Mouse (Mus musculus): ENCODE measurements around the gene Hpcal4. TPM values are rescaled to one million over a fixed set of nuclear protein-coding genes. Genes with fewer than 3 reads are reported as not detected.

The Hpcal4 gene
- polyA plus RNA-seq, 1 experiment from 2014 or later: 43.0 TPM

DNA sequence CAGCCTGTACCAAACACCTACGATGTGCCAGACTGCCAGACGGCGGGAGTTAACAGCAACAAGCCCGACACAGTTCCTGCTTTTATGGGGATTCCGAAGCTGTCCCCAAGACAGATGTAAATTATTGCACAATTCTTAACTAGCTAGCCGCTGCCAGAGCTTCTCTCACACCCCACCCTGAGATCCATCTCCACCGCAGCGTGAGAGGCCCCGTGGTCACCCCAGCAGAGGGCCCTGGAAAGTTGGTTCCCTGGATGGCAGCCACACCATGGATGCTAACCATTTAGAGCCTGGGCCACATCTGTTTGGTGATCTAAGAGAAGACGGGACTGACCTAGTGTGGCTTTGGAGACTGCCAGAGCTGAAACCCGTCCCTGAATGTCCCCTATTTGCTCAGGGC, 46.1 kb downstream of the Hpcal4 start:
- Histone ChIP-seq H3K36me3 (ENCODE audit: control insufficient read depth, insufficient read depth, low read length) (no peaks in the 10 kb centered on the region), H3K27me3 (ENCODE audit: control insufficient read depth, insufficient read depth, low read length) (peaks cover 11% of the 10 kb centered on the region), H3K4me1 (ENCODE audit: control insufficient read depth, insufficient read depth, low read length) (0 out of 2 replicates have a peak, but pooled peaks cover 5% of the 10 kb centered on the region), H3K27ac (ENCODE audit: low read depth, low read length) (no peak overlapping the region), H3K9me3 (ENCODE audit: control insufficient read depth, low read length) (no peaks in the 10 kb centered on the region), H3K9ac (replicated peaks; ENCODE audit: low read depth, low read length) (no peak overlapping the region), H3K4me2 (ENCODE audit: low read depth, low read length) (no peak overlapping the region), H3K4me3 (ENCODE audit: low read depth, low read length) (no peak overlapping the region)
- no peak for ATAC-seq (ENCODE audit: low read depth)
- WGBS: 55% methylated on average over 11 of the region's 11 CpGs

GRCm38 (mm10) chr4:123232841-123233240, 49.8 kb downstream of the Hpcal4 start:
- H3K27ac ChIP-seq (ENCODE audit: low read depth, low read length): no peak overlapping the region
- 0 out of 2 replicates have a peak, but pooled peaks cover 4% of the 10 kb centered on the region for H3K4me1 ChIP-seq (ENCODE audit: control insufficient read depth, insufficient read depth, low read length)
- no peak overlapping the region for H3K9ac ChIP-seq (replicated peaks; ENCODE audit: low read depth, low read length)
- no peaks in the 10 kb centered on the region for H3K9me3 ChIP-seq (ENCODE audit: control insufficient read depth, low read length)
- no peaks in the 10 kb centered on the region for H3K36me3 ChIP-seq (ENCODE audit: control insufficient read depth, insufficient read depth, low read length)
- ATAC-seq (ENCODE audit: low read depth): no peak
- peaks cover 11% of the 10 kb centered on the region for H3K27me3 ChIP-seq (ENCODE audit: control insufficient read depth, insufficient read depth, low read length)
- no peak overlapping the region for H3K4me3 ChIP-seq (ENCODE audit: low read depth, low read length)
- H3K4me2 ChIP-seq (ENCODE audit: low read depth, low read length): no peak overlapping the region
- 84% methylated on average over 3 of the region's 3 CpGs for WGBS

- H3K9me3 ChIP-seq (ENCODE audit: control insufficient read depth, low read length): no peaks in the 10 kb centered on the region
- peak; percentile 56; the same call in 1 of the 2 replicates for ATAC-seq (ENCODE audit: low read depth)
Observed at GRCm38 (mm10) chr4:123233492-123234084, 50.6 kb downstream of the Hpcal4 start, which contains the start of gene Heyl. Heyl (plus strand) TSS chr4:123233556.

DNA sequence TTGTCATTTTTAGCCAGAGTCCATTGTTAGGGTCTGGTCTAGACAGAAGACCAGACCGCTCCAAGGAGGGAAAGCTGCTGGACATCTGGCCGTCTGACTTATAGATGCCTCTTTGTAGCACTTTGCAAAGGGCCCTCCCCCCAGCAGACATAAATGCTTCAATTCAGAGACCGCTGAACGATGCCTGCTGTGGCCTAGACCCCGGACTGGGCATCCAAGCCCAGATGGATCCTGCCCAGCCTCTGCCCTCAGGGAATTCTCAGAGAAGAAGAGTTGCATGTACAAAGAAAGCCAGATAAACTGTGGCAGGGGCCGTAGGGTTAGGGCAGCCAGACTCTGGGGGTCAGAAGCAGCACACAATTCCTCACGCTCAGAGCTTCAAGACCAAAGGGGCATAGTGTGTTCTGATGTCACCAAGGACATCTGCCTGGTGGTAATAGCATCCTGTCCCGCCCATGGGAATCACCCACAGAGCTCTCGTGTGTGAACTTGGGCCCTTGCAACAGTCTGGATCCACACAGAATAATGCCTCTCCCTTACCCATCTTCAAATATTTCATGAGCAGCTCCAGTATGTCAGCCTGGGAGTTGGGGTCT, 52.9 kb downstream of the Hpcal4 start:
- Histone ChIP-seq H3K9ac (replicated peaks; ENCODE audit: low read depth, low read length) (no peak overlapping the region), H3K9me3 (ENCODE audit: control insufficient read depth, low read length) (no peaks in the 10 kb centered on the region), H3K36me3 (ENCODE audit: control insufficient read depth, insufficient read depth, low read length) (no peaks in the 10 kb centered on the region), H3K4me3 (ENCODE audit: low read depth, low read length) (no peak overlapping the region), H3K4me1 (ENCODE audit: control insufficient read depth, insufficient read depth, low read length) (0 out of 2 replicates have a peak, but pooled peaks cover 9% of the 10 kb centered on the region), H3K4me2 (ENCODE audit: low read depth, low read length) (no peak overlapping the region), H3K27me3 (ENCODE audit: control insufficient read depth, insufficient read depth, low read length) (peaks cover 16% of the 10 kb centered on the region), H3K27ac (ENCODE audit: low read depth, low read length) (no peak overlapping the region)
- 38% methylated on average over 9 of the region's 9 CpGs for WGBS
- no peak for ATAC-seq (ENCODE audit: low read depth)

More at GRCm38 (mm10) chr4:123233492-123234084, 50.6 kb downstream of the Hpcal4 start, which contains the start of gene Heyl:
- Histone ChIP-seq H3K36me3 (ENCODE audit: control insufficient read depth, insufficient read depth, low read length) (no peaks in the 10 kb centered on the region), H3K4me1 (ENCODE audit: control insufficient read depth, insufficient read depth, low read length) (0 out of 2 replicates have a peak, but pooled peaks cover 3% of the 10 kb centered on the region), H3K27me3 (ENCODE audit: control insufficient read depth, insufficient read depth, low read length) (peaks cover 11% of the 10 kb centered on the region), H3K4me2 (ENCODE audit: low read depth, low read length) (peak within 1 kb of the TSS; percentile 48), H3K9ac (replicated peaks; ENCODE audit: low read depth, low read length) (peak within 1 kb of the TSS; percentile 39), H3K4me3 (ENCODE audit: low read depth, low read length) (peak within 1 kb of the TSS; percentile 26; the same call in 1 of the 2 replicates), H3K27ac (ENCODE audit: low read depth, low read length) (no peak within 1 kb of the TSS)
- WGBS: 3% methylated on average over 52 of the region's 52 CpGs

GRCm38 (mm10) chr4:123236431-123237031, 53.5 kb downstream of the Hpcal4 start:
- Histone ChIP-seq H3K4me2 (ENCODE audit: low read depth, low read length) (no peak overlapping the region), H3K36me3 (ENCODE audit: control insufficient read depth, insufficient read depth, low read length) (no peaks in the 10 kb centered on the region), H3K27ac (ENCODE audit: low read depth, low read length) (no peak overlapping the region), H3K9ac (replicated peaks; ENCODE audit: low read depth, low read length) (no peak overlapping the region), H3K4me3 (ENCODE audit: low read depth, low read length) (no peak overlapping the region), H3K4me1 (ENCODE audit: control insufficient read depth, insufficient read depth, low read length) (0 out of 2 replicates have a peak, but pooled peaks cover 9% of the 10 kb centered on the region), H3K27me3 (ENCODE audit: control insufficient read depth, insufficient read depth, low read length) (peaks cover 16% of the 10 kb centered on the region), H3K9me3 (ENCODE audit: control insufficient read depth, low read length) (no peaks in the 10 kb centered on the region)
- ATAC-seq (ENCODE audit: low read depth): no peak
- WGBS: 81% methylated on average over 13 of the region's 13 CpGs

GRCm38 (mm10) chr4:123237386-123238266, 54.6 kb downstream of the Hpcal4 start:
- 65% methylated on average over 6 of the region's 6 CpGs for WGBS
- Histone ChIP-seq H3K36me3 (ENCODE audit: control insufficient read depth, insufficient read depth, low read length) (no peaks in the 10 kb centered on the region), H3K4me3 (ENCODE audit: low read depth, low read length) (no peak overlapping the region), H3K9me3 (ENCODE audit: control insufficient read depth, low read length) (no peaks in the 10 kb centered on the region), H3K4me2 (ENCODE audit: low read depth, low read length) (no peak overlapping the region), H3K27me3 (ENCODE audit: control insufficient read depth, insufficient read depth, low read length) (peaks cover 13% of the 10 kb centered on the region; the same call in 1 of the 2 replicates), H3K4me1 (ENCODE audit: control insufficient read depth, insufficient read depth, low read length) (0 out of 2 replicates have a peak, but pooled peaks cover 9% of the 10 kb centered on the region), H3K27ac (ENCODE audit: low read depth, low read length) (no peak overlapping the region), H3K9ac (replicated peaks; ENCODE audit: low read depth, low read length) (no peak overlapping the region)
- ATAC-seq (ENCODE audit: low read depth): no peak

DNA sequence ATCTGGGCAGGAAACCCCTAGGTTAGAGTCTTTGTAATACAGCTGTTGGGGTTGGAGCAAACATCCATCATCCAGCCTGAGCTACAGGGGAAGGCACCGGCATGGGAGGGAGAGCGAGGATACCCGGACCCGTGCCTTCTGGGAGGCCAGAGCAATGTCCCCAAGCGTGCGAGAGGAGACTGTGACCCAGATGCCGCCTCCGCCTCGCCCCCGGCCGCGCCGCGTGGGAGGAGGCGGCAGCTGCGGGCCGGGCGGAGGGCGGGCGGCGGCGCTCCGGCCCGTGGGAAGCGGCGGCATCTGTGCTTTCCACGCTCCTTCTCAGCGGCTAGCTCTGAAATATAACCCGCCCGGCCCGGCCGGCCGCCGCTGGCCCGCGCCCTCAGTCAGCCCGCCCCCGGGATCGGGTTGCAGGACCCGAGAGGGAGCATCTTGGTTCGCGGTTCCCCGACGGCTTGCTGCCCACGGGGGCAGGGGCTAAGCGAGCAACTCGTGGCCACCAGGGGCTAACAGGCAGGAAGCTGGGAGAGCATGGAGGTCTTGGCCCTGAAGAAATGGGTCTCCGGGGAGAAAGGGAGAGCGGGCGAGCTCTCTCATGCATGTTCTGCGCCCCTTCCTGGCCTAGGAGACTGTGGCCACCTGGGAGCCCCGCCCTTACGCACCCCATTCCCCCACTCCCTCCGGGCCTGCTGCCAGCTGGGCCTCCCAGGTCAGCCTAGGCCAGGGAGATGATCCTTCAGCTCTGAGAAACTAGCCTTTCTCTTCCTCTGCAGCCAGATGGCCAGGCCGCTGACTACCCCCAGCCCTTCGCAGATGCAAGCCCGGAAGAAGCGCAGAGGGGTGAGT, 56.6 kb downstream of the Hpcal4 start:
- no peak overlapping the region for H3K27ac ChIP-seq (ENCODE audit: low read depth, low read length)
- peak overlapping the region; percentile 55 for H3K4me2 ChIP-seq (ENCODE audit: low read depth, low read length)
- H3K27me3 ChIP-seq (ENCODE audit: control insufficient read depth, insufficient read depth, low read length): 0 out of 2 replicates have a peak, but pooled peaks cover 5% of the 10 kb centered on the region
- WGBS: 3% methylated on average over 54 of the region's 58 CpGs
- H3K9ac ChIP-seq (replicated peaks; ENCODE audit: low read depth, low read length): peak overlapping the region; percentile 43; the same call in 1 of the 2 replicates
- peak; percentile 47 for ATAC-seq (ENCODE audit: low read depth)
- no peaks in the 10 kb centered on the region for H3K9me3 ChIP-seq (ENCODE audit: control insufficient read depth, low read length)
- H3K4me3 ChIP-seq (ENCODE audit: low read depth, low read length): peak overlapping the region; percentile 22
- no peaks in the 10 kb centered on the region for H3K36me3 ChIP-seq (ENCODE audit: control insufficient read depth, insufficient read depth, low read length)
- H3K4me1 ChIP-seq (ENCODE audit: control insufficient read depth, insufficient read depth, low read length): 0 out of 2 replicates have a peak, but pooled peaks cover 6% of the 10 kb centered on the region

All from neural tube, embryonic 14.5 days (tissue).